Mouse (Mus musculus) thymus, postnatal 4 days (tissue): Measurements from ENCODE around the gene Phf11b.
A peak's percentile ranks its signal among the peaks of the same experiment; 100 is the strongest.
"Not testable (repeated sequence)": the region's sequence is repeated elsewhere in the genome, so short reads cannot be mapped to it uniquely, and the experiment has no call there.

Experiments used
- DNase-seq: peaks from one replicate; pipeline ENCODE4 v3.0.0; 2021

Phf11b gene

DNA sequence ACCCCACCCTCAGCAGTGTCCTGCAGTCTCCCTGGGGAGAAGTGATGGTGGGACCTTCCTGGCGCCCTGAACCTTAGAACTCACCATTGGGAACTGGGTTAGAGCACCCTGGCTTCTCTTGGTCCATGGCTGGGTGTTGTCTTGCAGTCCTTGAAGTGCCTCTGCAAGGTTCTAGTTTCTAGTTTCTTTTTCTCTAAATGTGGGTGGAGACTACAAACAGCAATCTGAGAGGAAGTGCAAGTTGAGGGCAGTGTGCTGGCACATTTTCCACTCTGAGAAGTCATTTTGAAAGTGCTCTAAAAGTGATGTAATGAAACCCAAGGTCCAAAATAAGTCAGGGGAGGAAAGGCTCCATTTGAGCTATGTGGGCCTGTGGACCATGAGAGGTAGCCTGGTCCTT is at the start of gene Phf11b:
Phf11b (minus strand) TSS at position 163 of the 400 bp plus-strand sequence.
- peak; percentile 9 for DNase-seq

DNA sequence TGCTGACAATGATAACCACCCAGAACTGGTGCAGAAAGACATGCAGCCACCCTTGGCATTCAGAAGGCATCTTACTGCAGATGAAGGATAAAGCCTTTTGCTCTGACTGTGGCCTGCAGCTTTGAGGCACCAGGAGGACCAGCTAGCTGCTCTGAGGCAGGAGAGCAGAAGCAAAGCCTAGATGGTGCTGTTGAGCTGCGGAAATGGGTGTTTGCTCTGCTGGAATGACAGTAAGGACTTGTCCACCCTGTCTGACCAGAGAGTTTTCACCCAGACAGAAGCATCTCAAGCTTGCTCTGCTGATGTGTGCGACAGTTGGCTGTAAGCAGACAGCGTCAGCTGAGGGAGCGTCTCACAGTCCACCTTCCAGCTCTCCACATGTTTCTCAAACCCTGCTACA is 49.0 kb upstream of the Phf11b start:
- not testable (repeated sequence) for DNase-seq

DNA sequence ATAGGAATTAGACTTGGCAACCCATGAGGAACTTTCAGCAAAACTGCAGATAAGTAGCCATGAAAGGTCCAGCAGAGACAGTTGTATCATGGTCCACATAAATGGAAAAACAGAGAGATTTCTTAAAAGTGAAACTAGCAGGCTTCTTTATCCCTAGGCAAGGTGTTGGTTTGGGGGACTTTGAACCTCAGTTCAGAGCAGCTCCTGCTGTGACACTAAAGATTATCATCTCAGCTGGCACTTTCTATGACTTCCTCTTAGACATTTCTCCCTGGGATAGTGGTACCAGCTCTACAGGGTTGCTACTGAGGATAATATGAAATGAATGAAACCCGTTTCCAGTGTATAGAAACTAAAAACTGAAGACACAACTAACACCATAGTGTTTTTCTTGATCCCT is 48.4 kb upstream of the Phf11b start:
- no peak for DNase-seq

DNA sequence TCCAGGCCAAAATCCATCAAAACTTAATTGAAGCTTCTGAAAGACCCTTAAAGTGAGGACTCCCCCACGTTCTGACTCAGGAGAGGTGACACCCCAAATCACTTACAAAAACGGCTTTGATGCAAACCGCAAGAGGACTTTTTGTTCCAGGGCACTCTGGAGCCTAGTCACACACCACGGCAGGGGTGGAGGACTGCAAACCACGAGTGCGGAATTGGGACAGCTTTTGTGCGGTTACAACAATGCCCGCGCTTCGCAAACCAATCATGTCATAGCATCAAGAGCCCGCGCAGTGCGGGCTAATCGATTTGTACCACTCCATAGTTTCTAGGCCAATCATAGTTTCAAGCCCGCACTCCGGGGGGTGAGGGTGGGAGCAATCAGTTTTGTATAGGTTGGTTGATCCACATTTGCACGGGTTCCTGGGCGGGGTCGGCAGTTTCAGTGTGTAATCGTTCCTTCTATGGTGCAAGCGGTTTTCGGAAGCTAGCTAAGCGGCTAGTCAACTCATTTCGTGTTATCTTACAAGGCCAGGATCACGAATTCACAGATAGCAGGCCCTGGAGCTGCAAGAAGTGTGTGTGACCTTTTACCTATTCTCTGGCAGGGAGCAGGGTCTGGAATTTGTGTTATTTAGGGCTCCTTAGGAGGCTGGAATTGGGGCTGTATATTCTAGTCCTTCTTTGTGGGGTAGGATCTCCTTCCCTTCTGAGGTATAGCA is 29.4 kb upstream of the Phf11b start:
- no peak for DNase-seq

DNA sequence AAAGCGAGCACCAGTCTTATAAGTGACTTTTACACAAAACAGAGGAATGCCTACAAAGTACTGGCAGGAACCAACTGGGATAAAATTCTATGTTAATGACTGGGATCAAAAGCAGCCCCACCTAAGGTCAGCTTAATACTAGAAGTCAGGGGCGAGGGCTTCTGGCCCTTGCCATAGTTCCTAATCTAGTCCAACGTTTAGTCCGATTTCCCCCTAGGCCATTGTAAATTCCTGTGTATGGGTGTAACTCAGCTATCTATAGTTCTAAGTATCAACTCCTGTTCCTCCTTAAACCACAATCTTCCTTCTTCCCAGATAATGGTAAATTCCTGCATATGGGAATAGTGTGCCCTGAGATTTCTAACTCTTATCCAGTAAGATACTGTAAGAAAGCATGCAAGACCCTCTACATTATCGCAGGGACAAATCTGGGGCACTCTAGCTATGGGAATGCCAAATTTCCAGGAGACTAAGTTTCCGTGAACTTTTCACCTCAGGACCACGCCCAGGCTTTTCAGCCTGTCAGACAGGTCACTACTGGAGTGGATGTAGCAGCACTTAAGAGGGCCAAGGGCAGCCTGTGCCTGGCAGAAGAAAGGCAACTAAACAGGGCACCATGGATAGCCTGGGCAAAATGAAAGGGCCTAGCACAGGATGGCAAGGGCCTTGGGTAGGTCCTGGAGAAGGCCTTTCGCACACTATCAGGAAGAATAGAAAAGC is 25.4 kb upstream of the Phf11b start:
- DNase-seq, result no peak

DNA sequence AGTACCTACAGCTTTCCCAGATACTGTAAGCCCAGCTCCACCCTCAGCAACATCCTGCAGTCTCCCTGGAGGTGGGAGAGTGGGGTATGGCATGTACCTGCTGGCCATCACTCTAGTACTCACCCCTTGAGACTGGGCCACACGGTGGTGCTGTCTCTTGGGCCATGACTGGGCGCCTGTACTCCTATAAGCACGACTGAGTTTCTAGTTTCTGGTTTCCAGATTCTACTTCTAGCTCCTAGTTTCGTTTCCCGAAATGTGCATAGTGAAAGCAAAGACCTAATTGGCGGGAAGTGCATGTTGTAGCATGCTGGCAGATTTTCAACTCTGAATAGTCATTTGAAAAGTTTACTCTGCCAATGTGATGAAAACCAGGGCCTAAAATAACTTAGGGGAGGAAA is 24.1 kb upstream of the Phf11b start, which contains the start of gene Phf11d:
Phf11d (minus strand) TSS at position 227 of the 401 bp plus-strand sequence.
- no peak for DNase-seq

DNA sequence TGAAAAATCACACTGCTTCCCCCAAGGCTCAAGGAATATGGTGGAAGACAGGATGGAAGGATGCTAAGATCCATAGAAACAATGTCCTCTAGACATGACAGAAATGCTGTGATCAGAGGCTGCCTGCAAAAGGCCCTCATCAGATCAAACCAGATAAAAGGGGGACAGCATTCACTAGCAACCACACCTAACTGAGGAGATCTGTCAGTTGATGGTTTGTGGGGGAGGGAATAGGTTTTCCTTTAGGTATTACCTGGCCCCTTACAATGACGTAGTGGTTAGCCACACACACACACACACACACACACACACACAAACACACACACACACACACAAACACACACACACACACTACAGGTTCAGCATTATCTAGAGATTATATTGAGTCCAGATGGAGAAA is 1.6 kb downstream of the Phf11b start:
- DNase-seq, result no peak

DNA sequence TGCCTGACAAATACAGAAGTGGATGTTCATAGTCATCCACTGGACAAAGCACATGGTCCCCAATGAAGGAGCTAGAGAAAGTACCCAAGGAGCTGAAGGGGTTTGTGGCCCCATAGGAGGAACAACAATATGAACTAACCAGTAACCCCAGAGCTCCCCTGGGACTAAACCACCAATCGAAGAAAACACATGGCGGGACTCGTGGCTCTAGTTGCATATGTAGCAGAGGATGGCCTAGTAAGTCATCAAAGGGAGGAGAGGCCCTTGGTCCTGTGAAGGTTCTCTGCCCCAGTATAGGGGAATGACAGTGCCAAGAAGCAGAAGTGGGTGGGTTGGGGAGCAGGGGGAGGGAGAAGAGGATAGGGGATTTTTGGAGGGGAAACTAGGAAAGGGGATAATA is 5.1 kb downstream of the Phf11b start:
- not testable (repeated sequence) for DNase-seq

DNA sequence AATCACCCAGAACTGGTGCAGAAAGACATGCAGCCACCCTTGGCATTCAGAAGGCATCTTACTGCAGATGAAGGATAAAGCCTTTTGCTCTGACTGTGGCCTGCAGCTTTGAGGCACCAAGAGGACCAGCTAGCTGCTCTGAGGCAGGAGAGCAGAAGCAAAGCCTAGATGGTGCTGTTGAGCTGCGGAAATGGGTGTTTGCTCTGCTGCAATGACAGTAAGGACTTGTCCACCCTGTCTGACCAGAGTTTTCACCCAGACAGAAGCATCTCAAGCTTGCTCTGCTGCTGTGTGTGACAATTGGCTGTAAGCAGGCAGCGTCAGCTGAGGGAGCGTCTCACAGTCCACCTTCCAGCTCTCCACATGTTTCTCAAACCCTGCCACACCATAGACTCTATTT is 10.7 kb downstream of the Phf11b start:
- DNase-seq, result peak; percentile 19

DNA sequence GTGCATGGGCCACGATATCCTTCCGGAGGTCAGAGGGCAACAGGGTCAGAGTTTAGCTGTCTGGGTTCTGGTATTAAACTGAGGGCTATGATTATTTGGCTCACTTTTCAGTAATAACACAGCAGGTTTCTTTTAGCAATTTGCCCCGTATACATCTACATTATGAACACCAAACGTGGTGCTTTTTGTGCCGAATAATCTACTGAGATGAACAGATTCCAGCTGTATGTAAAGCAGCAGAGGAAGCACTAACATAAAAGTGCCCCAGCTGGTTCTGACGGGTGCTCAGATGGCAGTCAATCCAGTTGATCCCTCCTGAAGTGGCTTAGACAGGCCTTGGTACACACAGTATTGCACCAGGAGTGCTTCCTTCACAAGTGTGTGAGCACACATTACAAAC is 21.2 kb downstream of the Phf11b start:
- DNase-seq, result not testable (repeated sequence)

DNA sequence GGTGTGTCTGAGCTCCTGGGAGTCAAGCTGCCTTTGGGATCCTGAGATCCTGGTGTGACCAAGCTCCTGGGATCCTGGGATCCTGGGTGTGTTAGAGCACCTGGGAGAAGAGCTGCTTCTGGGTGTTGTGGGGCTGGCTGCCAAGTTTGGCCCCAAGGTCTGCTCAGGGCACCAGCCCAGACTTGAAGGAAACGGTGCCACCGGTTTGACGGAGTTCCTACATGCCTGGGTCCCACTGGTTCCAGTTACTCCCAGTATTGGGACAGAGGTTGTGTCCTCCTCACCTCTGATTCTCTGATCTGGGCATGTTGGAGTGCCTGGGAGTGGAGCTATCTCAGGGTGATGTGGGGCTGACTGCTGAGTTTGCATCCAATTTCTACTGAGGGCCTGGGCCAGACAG is 22.1 kb downstream of the Phf11b start:
- not testable (repeated sequence) for DNase-seq

DNA sequence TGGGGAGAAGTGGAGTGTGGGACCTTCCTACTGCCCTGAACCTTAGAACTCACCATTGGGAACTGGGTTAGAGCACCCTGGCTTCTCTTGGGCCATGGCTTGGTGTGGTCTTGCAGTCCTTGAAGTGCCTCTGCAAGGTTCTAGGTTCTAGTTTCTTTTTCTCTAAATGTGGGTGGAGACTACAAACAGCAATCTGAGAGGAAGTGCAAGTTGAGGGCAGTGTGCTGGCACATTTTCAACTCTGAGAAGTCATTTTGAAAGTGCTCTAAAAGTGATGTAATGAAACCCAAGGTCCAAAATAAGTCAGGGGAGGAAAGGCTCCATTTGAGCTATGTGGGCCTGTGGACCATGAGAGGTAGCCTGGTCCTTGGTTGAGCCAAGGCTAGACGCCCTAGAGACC is 43.8 kb downstream of the Phf11b start, which contains the start of gene Phf11a:
Phf11a (minus strand) TSS at position 132 of the 400 bp plus-strand sequence.
- DNase-seq, result not testable (repeated sequence)

DNA sequence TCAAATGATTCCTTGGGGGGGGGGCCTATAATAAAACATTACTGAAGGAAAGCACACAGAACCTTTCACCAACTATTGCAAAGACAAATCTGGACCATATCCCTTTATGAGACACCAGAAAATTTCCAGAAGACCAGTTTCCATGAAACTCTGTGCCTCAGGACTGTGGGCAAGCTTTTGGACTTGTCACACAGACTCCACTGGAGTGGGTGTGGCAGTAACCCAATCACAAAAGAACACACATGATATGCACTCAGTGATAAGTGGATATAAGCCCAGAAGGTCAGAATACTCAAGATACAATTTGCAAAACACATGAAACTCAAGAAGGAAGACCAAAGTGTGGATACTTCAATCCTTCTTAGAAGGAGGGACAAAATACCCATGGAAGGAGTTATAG is 49.4 kb downstream of the Phf11b start:
- DNase-seq, result not testable (repeated sequence)

DNA sequence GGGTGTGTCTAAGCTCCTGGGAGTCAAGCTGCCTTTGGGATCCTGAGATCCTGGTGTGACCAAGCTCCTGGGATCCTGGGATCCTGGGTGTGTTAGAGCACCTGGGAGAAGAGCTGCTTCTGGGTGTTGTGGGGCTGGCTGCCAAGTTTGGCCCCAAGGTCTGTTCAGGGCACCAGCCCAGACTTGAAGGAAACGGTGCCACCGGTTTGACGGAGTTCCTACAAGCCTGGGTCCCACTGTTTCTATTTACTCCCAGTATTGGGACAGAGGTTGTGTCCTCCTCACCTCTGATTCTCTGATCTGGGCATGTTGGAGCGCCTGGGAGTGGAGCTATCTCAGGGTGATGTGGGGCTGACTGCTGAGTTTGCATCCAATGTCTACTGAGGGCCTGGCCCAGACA is 66.2 kb downstream of the Phf11b start:
- DNase-seq, result not testable (repeated sequence)
